Mouse (Mus musculus) stomach, embryonic 14.5 days (tissue): ENCODE results near the gene Tmem150b. TPM values are rescaled to one million over a fixed set of nuclear protein-coding genes. Genes with fewer than 3 reads are reported as not detected.
A peak's percentile ranks its signal among the peaks of the same experiment; 100 is the strongest.

Experiments used
- ATAC-seq: fragments of 200-750 bp; cut with Nextera tagmentation; 2 replicates; pipeline ENCODE4 v1.8.0; 2017; ENCODE audit warnings: low read depth, moderate TSS enrichment; ENCODE audit not compliant: insufficient number of reproducible peaks, insufficient read depth, low FRiP score
- H3K27ac ChIP-seq: fragments of 300-500 bp; sonication (generic); 2 replicates; pipeline ENCODE4 v1.5.1; 2014; ENCODE audit warnings: mild to moderate bottlenecking, low read length, moderate library complexity, mixed read lengths
- H3K27me3 ChIP-seq: fragments of 300-500 bp; sonication (generic); 2 replicates; pipeline ENCODE4 v1.6.1; 2014; ENCODE audit warnings: low read length, control low read depth, mixed read lengths; ENCODE audit not compliant: control insufficient read depth, insufficient read depth
- H3K36me3 ChIP-seq: fragments of 300-500 bp; sonication (generic); 2 replicates; pipeline ENCODE4 v1.6.1; 2014; ENCODE audit warnings: mild to moderate bottlenecking, control low read depth, low read length, moderate library complexity, mixed read lengths; ENCODE audit not compliant: control insufficient read depth, insufficient read depth
- H3K4me1 ChIP-seq: fragments of 300-500 bp; sonication (generic); 2 replicates; pipeline ENCODE4 v1.6.1; 2014; ENCODE audit warnings: low read length, control low read depth, mixed read lengths; ENCODE audit not compliant: control insufficient read depth, insufficient read depth
- H3K4me2 ChIP-seq: fragments of 300-500 bp; sonication (generic); replicated peaks from 2 replicates; pipeline ENCODE4 v1.6.1; 2014; ENCODE audit warnings: low read depth, low read length, control low read depth
- H3K4me3 ChIP-seq: fragments of 300-500 bp; sonication (generic); 2 replicates; pipeline ENCODE4 v1.5.1; 2014; ENCODE audit warnings: low read depth, low read length, control low read depth
- H3K9ac ChIP-seq: fragments of 300-500 bp; sonication (generic); replicated peaks from 2 replicates; pipeline ENCODE4 v1.6.1; 2014; ENCODE audit warnings: low read depth, mild to moderate bottlenecking, control low read depth, low read length, moderate library complexity, mixed read lengths
- H3K9me3 ChIP-seq: fragments of 300-500 bp; sonication (generic); 2 replicates; pipeline ENCODE4 v1.6.1; 2016; ENCODE audit warnings: low read depth, low read length, control low read depth; ENCODE audit not compliant: control insufficient read depth
- WGBS: fragments of 180-500 bp; shearing (Covaris S2); extraction: QIAGEN DNeasy Blood & Tissue Kit; methylation state at CpG from one replicate; pipeline ENCODE4 v1.1.7; 2014; 5-methylcytosine and 5-hydroxymethylcytosine counted together
- polyA plus RNA-seq: library from polyadenylated mRNA; unstranded; fragments of >200 nt; fragmentation: Nextera tagmentation; extraction: Ambion mirVana; gene quantifications from 2 replicates; pipeline ENCODE4 v1.2.1, GENCODE M21; 2014

Tmem150b gene
- polyA plus RNA-seq, 1 experiment from 2014 or later = 0.36 TPM

- Histone ChIP-seq H3K4me2 (no peak overlapping the region), H3K9me3 (no peaks in the 10 kb centered on the region), H3K4me3 (no peak overlapping the region), H3K9ac (no peak overlapping the region), H3K36me3 (peaks cover 17% of the 10 kb centered on the region), H3K4me1 (peaks cover 15% of the 10 kb centered on the region), H3K27ac (no peak overlapping the region), H3K27me3 (no peaks in the 10 kb centered on the region)
- ATAC-seq = no peak
- 70% methylated on average over 9 of the region's 9 CpGs for WGBS
Measured at GRCm38 (mm10) chr7:4747156-4747899, 22.3 kb upstream of the Tmem150b start.

- 88% methylated on average over 22 of the region's 22 CpGs for WGBS
Measured at GRCm38 (mm10) chr7:4746326-4746980, 21.4 kb upstream of the Tmem150b start.

GRCm38 (mm10) chr7:4744886-4745285 is 19.8 kb upstream of the Tmem150b start:
- H3K4me1 ChIP-seq = peaks cover 18% of the 10 kb centered on the region
- H3K27ac ChIP-seq = no peak overlapping the region
- no peaks in the 10 kb centered on the region for H3K9me3 ChIP-seq
- no peak overlapping the region for H3K9ac ChIP-seq
- WGBS = 94% methylated on average over 6 of the region's 6 CpGs
- H3K4me2 ChIP-seq = no peak overlapping the region
- no peaks in the 10 kb centered on the region for H3K27me3 ChIP-seq
- H3K36me3 ChIP-seq = peaks cover 17% of the 10 kb centered on the region
- no peak overlapping the region for H3K4me3 ChIP-seq
- ATAC-seq = no peak

More at GRCm38 (mm10) chr7:4746326-4746980, 21.4 kb upstream of the Tmem150b start:
- Histone ChIP-seq H3K4me1 (peaks cover 15% of the 10 kb centered on the region), H3K9me3 (no peaks in the 10 kb centered on the region), H3K27me3 (no peaks in the 10 kb centered on the region), H3K4me3 (no peak overlapping the region), H3K4me2 (no peak overlapping the region), H3K9ac (no peak overlapping the region), H3K27ac (no peak overlapping the region), H3K36me3 (peaks cover 17% of the 10 kb centered on the region)
- no peak for ATAC-seq

GRCm38 (mm10) chr7:4743354-4743753 is 18.3 kb upstream of the Tmem150b start:
- Histone ChIP-seq H3K9me3 (no peaks in the 10 kb centered on the region), H3K27ac (no peak overlapping the region), H3K9ac (no peak overlapping the region), H3K4me1 (peaks cover 20% of the 10 kb centered on the region), H3K4me3 (no peak overlapping the region), H3K27me3 (no peaks in the 10 kb centered on the region), H3K36me3 (peaks cover 17% of the 10 kb centered on the region), H3K4me2 (no peak overlapping the region)
- 56% methylated on average over 2 of the region's 2 CpGs for WGBS
- ATAC-seq = no peak

GRCm38 (mm10) chr7:4742482-4742819 is 17.4 kb upstream of the Tmem150b start:
- no peak overlapping the region for H3K4me3 ChIP-seq
- H3K36me3 ChIP-seq = peaks cover 17% of the 10 kb centered on the region
- WGBS = 64% methylated on average over 6 of the region's 6 CpGs
- H3K9me3 ChIP-seq = no peaks in the 10 kb centered on the region
- peaks cover 20% of the 10 kb centered on the region for H3K4me1 ChIP-seq
- H3K27me3 ChIP-seq = no peaks in the 10 kb centered on the region
- no peak overlapping the region for H3K27ac ChIP-seq
- ATAC-seq = no peak
- no peak overlapping the region for H3K9ac ChIP-seq
- no peak overlapping the region for H3K4me2 ChIP-seq

- no peak overlapping the region; the same call in 1 of the 2 replicates for H3K27ac ChIP-seq
- H3K9me3 ChIP-seq = no peaks in the 10 kb centered on the region
- H3K36me3 ChIP-seq = peaks cover 17% of the 10 kb centered on the region
- WGBS = 69% methylated on average over 21 of the region's 21 CpGs
- ATAC-seq = no peak
- H3K9ac ChIP-seq = 0 out of 2 replicates have a peak overlapping the region, but pooled peaks have one; percentile 73
- H3K4me1 ChIP-seq = peaks cover 20% of the 10 kb centered on the region
- peak overlapping the region; percentile 62 for H3K4me2 ChIP-seq
- H3K4me3 ChIP-seq = peak overlapping the region; percentile 64; the same call in 1 of the 2 replicates
- no peaks in the 10 kb centered on the region for H3K27me3 ChIP-seq
Measured at GRCm38 (mm10) chr7:4741672-4742481, 16.8 kb upstream of the Tmem150b start.

- Histone ChIP-seq H3K9me3 (no peaks in the 10 kb centered on the region), H3K27ac (peak overlapping the region; percentile 90; the same call in 1 of the 2 replicates), H3K4me3 (peak overlapping the region; percentile 64), H3K9ac (peak overlapping the region; percentile 73; the same call in 1 of the 2 replicates), H3K27me3 (no peaks in the 10 kb centered on the region), H3K36me3 (peaks cover 11% of the 10 kb centered on the region), H3K4me2 (peak overlapping the region; percentile 62), H3K4me1 (peaks cover 20% of the 10 kb centered on the region)
- 4% methylated on average over 4 of the region's 4 CpGs for WGBS
- ATAC-seq = no peak
Measured at GRCm38 (mm10) chr7:4741151-4741550, 16.1 kb upstream of the Tmem150b start.

- H3K4me3 ChIP-seq = peak overlapping the region; percentile 64
- no peaks in the 10 kb centered on the region for H3K9me3 ChIP-seq
- peak; percentile 19 for ATAC-seq
- WGBS = 0% methylated on average over 11 of the region's 14 CpGs
- H3K9ac ChIP-seq = peak overlapping the region; percentile 73
- peaks cover 9% of the 10 kb centered on the region for H3K36me3 ChIP-seq
- peak overlapping the region; percentile 90 for H3K27ac ChIP-seq
- H3K4me2 ChIP-seq = peak overlapping the region; percentile 62
- peaks cover 20% of the 10 kb centered on the region for H3K4me1 ChIP-seq
- no peaks in the 10 kb centered on the region for H3K27me3 ChIP-seq
Measured at GRCm38 (mm10) chr7:4740309-4740727, 15.3 kb upstream of the Tmem150b start.
